Mouse (Mus musculus): Measurements from ENCODE around the gene Gabpa.

DNA sequence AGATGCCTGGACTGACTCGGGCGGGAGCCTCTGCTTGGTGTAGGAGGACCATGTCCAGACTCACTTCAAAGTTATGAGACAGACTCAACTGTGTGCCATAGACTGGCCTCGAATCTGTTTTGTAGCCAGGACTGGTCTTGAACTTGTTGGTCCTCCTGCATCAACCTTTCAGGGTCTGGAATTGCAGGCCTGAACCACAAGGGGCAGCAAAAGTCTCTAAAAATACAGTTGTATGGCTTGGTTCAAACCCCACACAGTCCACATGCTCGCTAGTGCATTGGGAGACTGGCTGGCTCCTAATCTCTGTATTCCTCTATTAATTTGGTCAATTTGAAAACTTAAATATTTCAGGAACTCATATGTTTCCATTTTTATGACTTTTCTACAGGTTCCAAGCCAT is 68.3 kb downstream of the Gabpa start:
- TF ChIP-seq FOSL1 (IDR thresholded peaks at IDR 0.05; ENCODE audit: insufficient read depth, low read length, poor library complexity, severe bottlenecking): no peak
- TF ChIP-seq MYOD1 (IDR thresholded peaks at IDR 0.05; ENCODE audit: control insufficient read depth, insufficient read length, low read depth): no peak
- TF ChIP-seq MYOG (IDR thresholded peaks at IDR 0.05; ENCODE audit: control insufficient read depth, extremely low read depth, insufficient read length): no peak
- no peak for TF ChIP-seq CTCF (IDR thresholded peaks at IDR 0.05; ENCODE audit: control insufficient read depth, insufficient read depth, insufficient read length)
- TF ChIP-seq USF1 (IDR thresholded peaks at IDR 0.05; ENCODE audit: low read depth): no peak
- TF ChIP-seq MAX (IDR thresholded peaks at IDR 0.05): no peak
- TF ChIP-seq CEBPB (IDR thresholded peaks at IDR 0.05; ENCODE audit: low read depth): no peak
